In genomic region chr5:76791280-76791679, GRCm38 (mm10) we compare ENCODE assay signal across 27 mouse cellular contexts.
"Had no signal": no experiment of that assay in that cellular context is flagged by ENCODE, and none has a peak within 500 bp of the region (broad histone marks: within the 10 kb centered on the region; RNA-seq: fewer than 3 reads in every experiment).

No protein-coding gene starts in this region.

- H3K9me3 ChIP-seq: embryonic facial prominence, embryonic 10.5 days; embryonic facial prominence, embryonic 12.5 days; embryonic facial prominence, embryonic 13.5 days; embryonic facial prominence, embryonic 15.5 days; forebrain, embryonic 10.5 days; forebrain, embryonic 12.5 days; forebrain, embryonic 13.5 days; forebrain, embryonic 15.5 days had no signal

- H3K27ac ChIP-seq: embryonic facial prominence, embryonic 10.5 days; embryonic facial prominence, embryonic 12.5 days; embryonic facial prominence, embryonic 13.5 days; embryonic facial prominence, embryonic 15.5 days; forebrain, embryonic 10.5 days; forebrain, embryonic 12.5 days; forebrain, embryonic 13.5 days; forebrain, embryonic 15.5 days; gastrocnemius, adult 2 months; heart, adult 2 months had no signal

- DNase-seq: cerebellum, adult 8-10 months; cerebellum, adult 9-10 months; cerebellum, adult 9-11 months; cerebellum, postnatal 10 days; cerebellum, postnatal 14 days; cerebellum, postnatal 25 days; cerebellum, postnatal 36 days; embryo, embryonic 11 days; forebrain, postnatal 0 days; gastrocnemius, adult 2 months; gastrocnemius, postnatal 10 days; gastrocnemius, postnatal 14 days; gastrocnemius, postnatal 25 days; gastrocnemius, postnatal 36 days; heart, adult 18-20 months; heart, adult 2 months had no signal

- H3K4me2 ChIP-seq: embryonic facial prominence, embryonic 12.5 days; embryonic facial prominence, embryonic 13.5 days; embryonic facial prominence, embryonic 15.5 days; forebrain, embryonic 12.5 days; forebrain, embryonic 13.5 days; forebrain, embryonic 15.5 days had no signal

- H3K4me3 ChIP-seq: embryonic facial prominence, embryonic 10.5 days; embryonic facial prominence, embryonic 12.5 days; embryonic facial prominence, embryonic 13.5 days; embryonic facial prominence, embryonic 15.5 days; erythroblast, embryonic 14.5 days; forebrain, embryonic 10.5 days; forebrain, embryonic 12.5 days; forebrain, embryonic 13.5 days; forebrain, embryonic 15.5 days; gastrocnemius, adult 2 months; heart, adult 2 months had no signal

- ATAC-seq: forebrain, embryonic 13.5 days; forebrain, embryonic 14.5 days; forebrain, embryonic 15.5 days; forebrain, embryonic 16.5 days had no signal

- H3K4me1 ChIP-seq: embryonic facial prominence, embryonic 10.5 days; embryonic facial prominence, embryonic 12.5 days; embryonic facial prominence, embryonic 13.5 days; embryonic facial prominence, embryonic 15.5 days; forebrain, embryonic 10.5 days; forebrain, embryonic 12.5 days; forebrain, embryonic 13.5 days; forebrain, embryonic 15.5 days had no signal

- H3K36me3 ChIP-seq: embryonic facial prominence, embryonic 15.5 days had no signal

- H3K9ac ChIP-seq: embryonic facial prominence, embryonic 12.5 days; embryonic facial prominence, embryonic 13.5 days; embryonic facial prominence, embryonic 15.5 days; forebrain, embryonic 12.5 days; forebrain, embryonic 13.5 days; forebrain, embryonic 15.5 days; forebrain, postnatal 0 days had no signal

- H3K27me3 ChIP-seq: embryonic facial prominence, embryonic 12.5 days; embryonic facial prominence, embryonic 13.5 days; embryonic facial prominence, embryonic 15.5 days; forebrain, embryonic 12.5 days; forebrain, embryonic 13.5 days; forebrain, embryonic 15.5 days had no signal
